Mouse (Mus musculus): ENCODE data around the gene Tomm40.

GRCm38 (mm10) chr7:19738771-19739170, 23.5 kb upstream of the Tomm40 start:
- no peak for TF ChIP-seq CTCF (IDR thresholded peaks at IDR 0.05; ENCODE audit: control insufficient read depth, insufficient read depth, insufficient read length)
- TF ChIP-seq MAX (IDR thresholded peaks at IDR 0.05) = no peak

Data from C2C12 (cell line).